Mouse (Mus musculus) limb, embryonic 10.5 days (tissue): ENCODE measurements around the gene Actn1. TPM values are rescaled to one million over a fixed set of nuclear protein-coding genes. Genes with fewer than 3 reads are reported as not detected.
A peak's percentile ranks its signal among the peaks of the same experiment; 100 is the strongest.

Source experiments
- DNase-seq: peaks from one replicate; pipeline ENCODE4 v3.0.0-alpha.2; 2017; ENCODE audit warnings: low spot score
- H3K27ac ChIP-seq: fragments of 300-500 bp; sonication (generic); 2 replicates; pipeline ENCODE4 v1.5.1; 2016; ENCODE audit warnings: mild to moderate bottlenecking
- H3K27me3 ChIP-seq: fragments of 300-500 bp; sonication (generic); 2 replicates; pipeline ENCODE4 v1.6.1; 2016; ENCODE audit warnings: low read depth, mild to moderate bottlenecking; ENCODE audit not compliant: poor library complexity, severe bottlenecking
- H3K36me3 ChIP-seq: fragments of 300-500 bp; sonication (generic); 2 replicates; pipeline ENCODE4 v1.6.1; 2016; ENCODE audit warnings: mild to moderate bottlenecking, moderate library complexity
- H3K4me1 ChIP-seq: fragments of 300-500 bp; sonication (generic); 2 replicates; pipeline ENCODE4 v1.6.1; 2016
- H3K4me3 ChIP-seq: fragments of 300-500 bp; sonication (generic); 2 replicates; pipeline ENCODE4 v1.5.1; 2016; ENCODE audit warnings: mild to moderate bottlenecking, moderate library complexity
- H3K9me3 ChIP-seq: fragments of 300-500 bp; sonication (generic); replicated peaks from 2 replicates; pipeline ENCODE4 v1.6.1; 2016; ENCODE audit warnings: mild to moderate bottlenecking
- WGBS: fragments of 180-500 bp; shearing (Covaris S2); methylation state at CpG from one replicate; pipeline ENCODE4 v1.1.7; 2016; 5-methylcytosine and 5-hydroxymethylcytosine counted together
- polyA plus RNA-seq: library from polyadenylated mRNA; unstranded; fragments of >200 nt; fragmentation: Nextera tagmentation; extraction: Ambion mirVana; gene quantifications from 2 replicates; pipeline ENCODE4 v1.2.1, GENCODE M21; 2016

The Actn1 gene
- polyA plus RNA-seq, 1 experiment from 2014 or later = 48.6 TPM

DNA sequence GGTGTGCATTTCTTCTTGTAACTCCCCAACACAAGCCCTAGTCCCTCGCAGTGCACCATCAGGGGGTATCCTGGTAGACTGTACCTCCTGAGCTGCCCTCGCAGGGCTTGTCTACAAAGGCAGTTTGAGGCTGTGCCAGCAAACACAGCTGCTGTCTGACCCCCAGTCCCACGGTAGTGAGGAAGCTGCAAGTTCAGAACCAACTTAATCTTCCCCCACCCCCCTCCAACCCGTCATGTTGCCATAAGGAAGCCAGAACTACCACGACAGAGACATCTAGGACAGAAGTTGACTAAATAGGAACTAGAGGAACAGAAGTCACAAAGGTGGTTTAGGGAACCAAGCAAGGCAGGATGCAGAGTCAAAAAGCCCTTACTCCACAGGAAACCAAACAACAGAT, 28.9 kb downstream of the Actn1 start:
- H3K36me3 ChIP-seq = peaks cover 35% of the 10 kb centered on the region
- 11% methylated on average over 5 of the region's 5 CpGs for WGBS
- no peaks in the 10 kb centered on the region for H3K27me3 ChIP-seq
- no peak for DNase-seq
- H3K4me3 ChIP-seq = peak overlapping the region; percentile 44
- H3K9me3 ChIP-seq = peaks cover 1% of the 10 kb centered on the region; the same call in 1 of the 2 replicates
- H3K27ac ChIP-seq = peak overlapping the region; percentile 93
- H3K4me1 ChIP-seq = peaks cover 66% of the 10 kb centered on the region

DNA sequence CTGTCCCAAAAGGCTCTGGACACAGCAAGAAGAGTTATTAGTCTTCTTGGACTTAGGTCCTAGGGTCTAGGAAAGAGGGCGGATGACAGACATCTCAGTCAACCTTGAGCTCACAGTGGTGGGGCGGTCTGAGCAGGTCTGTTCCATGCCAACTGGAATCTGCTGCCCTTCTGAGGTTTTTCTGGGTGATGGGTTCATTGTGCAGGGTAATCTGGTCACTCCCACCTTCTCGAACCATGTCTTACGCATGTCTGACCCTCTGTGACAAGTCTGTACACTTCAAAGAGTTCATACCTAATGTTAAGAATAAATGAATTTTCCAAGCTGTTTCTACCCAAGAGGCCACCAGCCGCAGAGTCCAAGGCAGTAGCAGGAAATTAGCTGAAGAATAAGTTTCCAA, 29.3 kb downstream of the Actn1 start:
- WGBS = 22% methylated on average over 5 of the region's 5 CpGs
- peak overlapping the region; percentile 44 for H3K4me3 ChIP-seq
- peaks cover 70% of the 10 kb centered on the region for H3K4me1 ChIP-seq
- no peaks in the 10 kb centered on the region for H3K27me3 ChIP-seq
- DNase-seq = no peak
- H3K36me3 ChIP-seq = peaks cover 31% of the 10 kb centered on the region
- peak overlapping the region; percentile 93 for H3K27ac ChIP-seq
- peaks cover 1% of the 10 kb centered on the region; the same call in 1 of the 2 replicates for H3K9me3 ChIP-seq

DNA sequence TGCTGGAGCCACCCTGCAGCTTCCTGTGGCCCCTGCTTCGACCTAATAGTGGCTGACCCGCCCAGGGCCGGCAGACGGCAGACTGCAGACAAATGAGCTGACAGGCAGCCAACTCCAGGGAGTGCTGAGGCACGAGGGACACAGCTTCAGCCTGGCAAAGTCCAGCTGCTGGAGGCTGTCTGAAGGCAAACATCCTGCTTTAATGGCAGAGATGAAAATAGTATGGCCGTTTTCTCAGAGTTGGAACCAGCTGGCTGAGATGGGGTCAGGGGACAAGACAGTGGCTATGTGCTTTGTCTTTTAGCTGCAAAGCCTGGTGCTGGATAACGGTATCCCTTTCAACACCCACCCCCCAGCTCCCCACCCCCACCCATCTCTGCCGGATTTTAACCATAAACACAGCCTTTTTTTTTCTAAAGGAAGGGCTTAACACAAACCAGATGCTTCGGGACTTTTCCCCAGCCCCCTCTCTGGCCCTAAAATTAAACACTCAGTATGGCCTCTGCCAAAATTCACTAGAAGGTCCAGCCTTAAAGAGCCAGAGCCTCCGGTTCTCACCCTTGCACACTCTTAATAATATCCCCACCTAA, 30.0 kb downstream of the Actn1 start:
- Histone ChIP-seq H3K27ac (peak overlapping the region; percentile 93), H3K9me3 (peaks cover 1% of the 10 kb centered on the region; the same call in 1 of the 2 replicates), H3K27me3 (no peaks in the 10 kb centered on the region), H3K4me3 (peak overlapping the region; percentile 44), H3K4me1 (peaks cover 76% of the 10 kb centered on the region), H3K36me3 (peaks cover 24% of the 10 kb centered on the region)
- WGBS = 2% methylated on average over 10 of the region's 10 CpGs
- peak; percentile 84 for DNase-seq

DNA sequence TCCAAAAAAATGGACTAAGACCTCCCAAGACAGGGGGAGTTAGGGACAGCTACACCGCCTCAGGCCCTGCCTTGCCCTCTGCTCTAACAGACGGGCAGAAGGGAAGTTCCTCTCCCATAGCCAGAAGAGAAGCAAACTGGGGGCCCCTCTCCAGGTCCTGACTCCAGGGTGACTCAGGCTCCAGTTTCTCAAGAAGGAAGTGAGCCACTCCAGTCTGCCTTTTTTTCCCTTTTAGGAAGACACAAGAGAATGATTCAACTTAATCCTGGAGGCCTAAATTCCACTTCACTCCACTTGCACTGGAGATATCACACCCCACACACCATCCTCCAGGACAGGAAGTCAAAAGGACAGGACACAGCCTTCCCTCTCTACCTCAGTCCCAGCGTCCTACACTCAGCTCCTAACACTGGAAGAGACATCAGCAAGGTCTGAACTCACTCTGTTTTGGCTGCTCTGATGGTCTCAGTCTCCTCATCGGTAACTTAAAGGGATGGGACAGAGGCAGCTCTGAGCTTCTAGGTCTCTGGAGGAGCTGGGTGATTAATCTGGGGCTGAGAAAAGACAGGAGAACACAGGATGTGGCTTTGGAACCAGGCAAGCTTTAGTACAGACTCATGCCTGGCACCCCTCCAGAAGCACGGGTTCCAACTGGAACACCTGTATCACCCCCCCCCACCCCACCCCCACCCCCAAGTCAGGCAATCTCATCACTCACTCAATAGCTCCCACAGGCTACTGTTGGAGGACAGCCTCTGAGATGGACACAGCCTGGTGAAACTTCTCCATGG, 31.0 kb downstream of the Actn1 start:
- 30% methylated on average over 5 of the region's 5 CpGs for WGBS
- Histone ChIP-seq H3K27ac (peak overlapping the region; percentile 93), H3K36me3 (peaks cover 22% of the 10 kb centered on the region), H3K4me3 (peak overlapping the region; percentile 44), H3K9me3 (peaks cover 1% of the 10 kb centered on the region; the same call in 1 of the 2 replicates), H3K27me3 (no peaks in the 10 kb centered on the region), H3K4me1 (peaks cover 86% of the 10 kb centered on the region)
- DNase-seq = no peak

DNA sequence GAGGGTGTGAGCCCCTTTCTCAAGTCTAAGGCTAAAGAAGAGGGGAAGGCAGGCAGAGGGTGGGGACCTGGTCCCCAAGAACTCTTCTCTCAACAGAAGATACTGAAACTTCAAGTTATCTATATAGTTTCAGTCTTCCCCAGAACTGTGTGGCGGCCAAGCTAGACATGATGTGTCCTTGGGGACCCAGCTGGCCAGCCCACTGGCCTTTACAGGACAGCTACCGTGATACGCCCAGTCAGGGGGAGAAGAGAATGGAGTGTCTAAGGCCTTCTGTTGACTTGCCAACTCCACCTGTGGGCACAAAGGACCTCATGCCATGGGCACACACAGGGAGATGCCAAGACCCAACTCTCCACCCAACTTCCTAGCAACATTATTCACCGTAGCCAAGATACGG, 31.8 kb downstream of the Actn1 start:
- H3K9me3 ChIP-seq = no peaks in the 10 kb centered on the region
- no peak for DNase-seq
- peaks cover 14% of the 10 kb centered on the region for H3K36me3 ChIP-seq
- H3K4me1 ChIP-seq = peaks cover 95% of the 10 kb centered on the region
- H3K4me3 ChIP-seq = no peak overlapping the region
- no peaks in the 10 kb centered on the region for H3K27me3 ChIP-seq
- WGBS = 93% methylated on average over 5 of the region's 5 CpGs
- peak overlapping the region; percentile 93 for H3K27ac ChIP-seq

DNA sequence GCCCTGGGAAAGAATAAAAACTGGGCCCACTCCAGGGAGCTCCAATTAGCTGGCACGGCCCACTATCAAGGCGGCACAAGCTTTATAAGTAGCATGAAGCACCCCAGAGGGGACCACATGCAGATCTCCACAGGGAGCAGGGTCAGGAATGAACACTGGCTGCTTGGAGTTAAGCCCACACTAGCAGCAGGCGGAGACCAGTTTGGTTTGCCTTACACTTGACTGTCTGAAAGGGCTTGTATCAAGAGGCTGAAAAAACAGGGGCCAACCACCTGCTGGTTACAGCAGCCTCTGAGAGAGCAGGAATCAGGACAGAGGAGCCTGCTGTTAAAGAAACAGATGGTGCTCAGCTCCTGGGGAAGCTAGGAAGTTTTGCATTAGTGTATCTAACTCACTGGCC, 32.3 kb downstream of the Actn1 start:
- Histone ChIP-seq H3K36me3 (peaks cover 19% of the 10 kb centered on the region), H3K27ac (peak overlapping the region; percentile 93), H3K9me3 (no peaks in the 10 kb centered on the region), H3K27me3 (no peaks in the 10 kb centered on the region), H3K4me3 (no peak overlapping the region), H3K4me1 (peaks cover 97% of the 10 kb centered on the region)
- no peak for DNase-seq
- WGBS = 49% methylated on average over 3 of the region's 3 CpGs

DNA sequence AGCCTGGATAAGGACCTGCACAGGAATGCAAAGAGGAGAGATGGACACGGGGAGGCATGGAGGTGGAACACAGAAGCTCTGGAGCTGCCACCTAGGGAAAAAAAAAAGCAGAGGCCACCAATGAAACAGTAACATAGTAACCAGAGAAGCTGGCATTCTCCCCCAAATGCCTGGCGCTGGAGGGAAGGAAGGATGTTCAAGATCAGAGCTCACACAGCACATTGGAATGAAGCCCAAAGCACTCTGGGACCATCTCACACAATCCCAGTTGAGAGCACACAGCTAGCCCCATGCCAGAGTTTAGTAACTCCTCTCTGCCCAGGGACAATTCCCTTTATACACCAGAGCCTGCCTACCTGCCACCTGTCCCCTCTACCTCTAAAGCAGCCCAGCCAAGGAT, 34.1 kb downstream of the Actn1 start:
- no peaks in the 10 kb centered on the region for H3K27me3 ChIP-seq
- DNase-seq = no peak
- H3K4me1 ChIP-seq = peaks cover 86% of the 10 kb centered on the region
- H3K4me3 ChIP-seq = no peak overlapping the region
- no peaks in the 10 kb centered on the region for H3K9me3 ChIP-seq
- peak overlapping the region; percentile 61 for H3K27ac ChIP-seq
- H3K36me3 ChIP-seq = peaks cover 36% of the 10 kb centered on the region
- WGBS = 82% methylated on average over 2 of the region's 2 CpGs

DNA sequence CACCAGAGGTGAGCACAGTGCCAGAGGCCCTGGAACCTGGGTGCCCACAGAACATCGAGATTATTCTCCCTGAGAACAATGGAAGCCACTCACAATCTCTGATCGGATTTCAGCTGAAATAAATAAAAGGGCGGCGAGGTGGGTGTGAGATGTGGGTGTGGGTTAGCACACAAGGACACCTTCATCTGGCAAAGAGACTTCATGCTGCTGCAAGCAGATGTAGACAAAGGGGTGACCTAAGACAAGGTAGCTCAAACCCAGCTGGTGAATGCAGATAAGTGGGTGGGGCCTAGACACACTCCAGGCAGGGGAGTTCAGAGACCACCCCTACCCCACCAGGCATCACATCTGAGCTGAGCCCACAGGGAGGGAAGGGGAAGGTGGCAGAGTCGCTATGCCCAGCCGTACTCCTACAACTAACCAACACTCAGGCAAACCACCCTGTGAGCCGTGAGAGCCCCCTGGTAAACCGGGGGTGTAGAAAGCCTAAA, 35.9 kb downstream of the Actn1 start:
- H3K4me1 ChIP-seq = peaks cover 79% of the 10 kb centered on the region
- DNase-seq = no peak
- H3K36me3 ChIP-seq = peaks cover 45% of the 10 kb centered on the region
- peak overlapping the region; percentile 81 for H3K27ac ChIP-seq
- WGBS = 55% methylated on average over 8 of the region's 8 CpGs
- H3K27me3 ChIP-seq = no peaks in the 10 kb centered on the region
- H3K9me3 ChIP-seq = no peaks in the 10 kb centered on the region
- H3K4me3 ChIP-seq = no peak overlapping the region

DNA sequence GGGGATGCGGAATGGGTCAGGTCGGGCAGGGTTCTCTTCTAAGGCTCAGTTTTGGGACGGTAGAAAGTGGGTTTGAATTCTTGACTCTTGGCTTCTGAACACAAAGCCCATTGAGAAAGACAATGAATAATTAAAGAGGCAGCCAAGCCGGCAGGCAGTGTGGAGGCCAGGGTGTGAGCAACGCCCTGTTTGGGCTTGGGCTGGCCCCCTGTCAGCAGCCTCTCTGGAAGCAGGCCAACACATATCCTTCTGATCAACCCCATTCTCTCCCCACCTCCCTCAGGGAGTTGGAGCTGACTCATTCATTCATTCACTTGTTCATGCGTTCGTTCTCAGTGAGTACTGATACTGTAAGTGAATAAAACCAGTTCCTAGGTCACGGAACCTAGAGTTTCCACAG, 36.7 kb downstream of the Actn1 start:
- H3K27ac ChIP-seq = peak overlapping the region; percentile 81
- 51% methylated on average over 8 of the region's 8 CpGs for WGBS
- no peak overlapping the region for H3K4me3 ChIP-seq
- H3K36me3 ChIP-seq = peaks cover 45% of the 10 kb centered on the region
- DNase-seq = no peak
- peaks cover 79% of the 10 kb centered on the region for H3K4me1 ChIP-seq
- no peaks in the 10 kb centered on the region for H3K9me3 ChIP-seq
- no peaks in the 10 kb centered on the region for H3K27me3 ChIP-seq

DNA sequence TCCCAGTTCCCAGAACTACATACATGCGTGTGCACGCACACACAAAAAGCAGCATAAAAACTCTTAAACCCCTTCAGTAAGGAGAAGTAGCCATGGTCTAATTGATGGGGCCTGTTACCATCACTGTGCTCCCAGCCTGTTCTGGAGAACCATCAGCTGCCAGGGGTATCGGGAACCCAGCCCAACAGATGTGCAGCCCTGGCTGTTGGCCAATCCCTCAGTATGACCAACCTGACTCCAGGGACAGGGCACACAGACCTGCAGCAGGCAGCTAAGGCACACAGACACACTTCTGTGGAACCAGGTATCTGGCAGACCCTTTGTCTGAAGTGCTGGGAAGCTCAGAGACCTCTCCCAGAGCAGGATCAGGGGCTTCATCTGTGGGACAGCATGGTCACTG, 37.7 kb downstream of the Actn1 start:
- H3K9me3 ChIP-seq = no peaks in the 10 kb centered on the region
- peaks cover 45% of the 10 kb centered on the region for H3K36me3 ChIP-seq
- H3K27me3 ChIP-seq = no peaks in the 10 kb centered on the region
- DNase-seq = no peak
- H3K4me1 ChIP-seq = peaks cover 79% of the 10 kb centered on the region
- no peak overlapping the region for H3K4me3 ChIP-seq
- peak overlapping the region; percentile 66 for H3K27ac ChIP-seq
- WGBS = 95% methylated on average over 3 of the region's 3 CpGs

DNA sequence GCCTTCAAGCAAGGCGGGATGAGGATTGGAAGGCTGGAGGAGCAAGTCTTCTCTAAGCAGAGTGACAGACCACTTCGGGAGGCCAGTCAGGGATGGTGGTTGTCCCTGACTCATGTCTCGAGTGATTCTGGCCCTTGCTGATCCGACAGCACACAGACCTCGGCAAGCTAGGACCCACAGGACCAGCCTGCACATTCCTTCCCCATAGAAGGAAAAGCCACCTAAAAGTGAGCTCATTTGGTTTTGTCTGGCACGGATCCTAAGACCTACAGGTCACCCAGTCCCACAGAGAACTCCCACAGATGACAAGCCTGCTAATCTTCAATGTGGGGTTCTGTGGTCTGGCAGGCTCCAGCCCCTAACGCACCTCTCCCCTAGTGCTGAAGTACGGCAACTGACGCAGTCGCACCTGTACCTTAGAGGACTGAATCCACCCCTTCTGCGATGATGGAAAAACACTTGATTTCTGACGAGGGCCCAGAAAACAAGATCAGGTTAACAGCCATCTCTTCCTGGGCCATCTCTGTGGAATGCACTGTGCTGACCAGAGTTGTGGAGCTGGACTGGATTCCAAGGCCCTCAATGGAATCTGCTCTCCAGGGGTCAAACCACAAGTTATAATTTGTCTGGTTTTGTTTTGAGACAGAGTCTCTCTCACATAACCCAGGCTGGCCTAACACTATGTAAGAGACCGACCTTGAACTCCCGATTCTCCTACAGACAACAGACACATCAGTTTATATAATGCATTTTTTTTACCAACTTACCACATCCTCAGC, 39.7 kb downstream of the Actn1 start:
- Histone ChIP-seq H3K4me1 (peaks cover 76% of the 10 kb centered on the region), H3K4me3 (no peak overlapping the region), H3K36me3 (peaks cover 40% of the 10 kb centered on the region), H3K27ac (peak overlapping the region; percentile 42; the same call in 1 of the 2 replicates), H3K27me3 (no peaks in the 10 kb centered on the region), H3K9me3 (no peaks in the 10 kb centered on the region)
- 88% methylated on average over 14 of the region's 14 CpGs for WGBS
- no peak for DNase-seq

DNA sequence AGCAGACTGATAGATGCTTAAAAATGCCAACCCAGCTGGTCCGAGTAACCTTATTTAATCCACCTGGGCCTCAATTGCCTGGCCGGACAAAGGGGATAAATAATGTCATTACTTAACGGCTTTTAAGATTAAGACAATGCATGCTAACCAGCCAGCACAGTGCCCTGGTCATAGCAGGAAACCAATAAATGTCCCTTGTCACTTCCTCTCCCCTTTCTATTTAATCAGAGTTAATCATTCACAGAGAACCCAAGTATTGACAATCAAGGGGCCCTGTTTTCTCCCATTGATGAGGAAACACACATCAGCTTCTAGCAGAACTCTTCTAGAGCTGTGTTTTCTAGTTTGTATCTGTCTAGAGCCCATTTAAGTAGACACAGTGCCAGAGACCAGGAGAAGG, 41.4 kb downstream of the Actn1 start:
- peak overlapping the region; percentile 61; the same call in 1 of the 2 replicates for H3K27ac ChIP-seq
- H3K27me3 ChIP-seq = no peaks in the 10 kb centered on the region
- WGBS = 35% methylated on average over 3 of the region's 3 CpGs
- H3K9me3 ChIP-seq = no peaks in the 10 kb centered on the region
- peaks cover 76% of the 10 kb centered on the region for H3K4me1 ChIP-seq
- DNase-seq = no peak
- peaks cover 32% of the 10 kb centered on the region for H3K36me3 ChIP-seq
- no peak overlapping the region for H3K4me3 ChIP-seq
